Mouse (Mus musculus) G1E (cell line): ENCODE results near the gene Pdf. TPM values are rescaled to one million over a fixed set of nuclear protein-coding genes. Genes with fewer than 3 reads are reported as not detected.
A peak's percentile ranks its signal among the peaks of the same experiment; 100 is the strongest.
"Not testable (repeated sequence)": the region's sequence is repeated elsewhere in the genome, so short reads cannot be mapped to it uniquely, and the experiment has no call there.

Experiments
- ATAC-seq: 2 replicates; pipeline ENCODE4 v1.8.0; 2016; ENCODE audit warnings: mild to moderate bottlenecking; ENCODE audit not compliant: insufficient number of reproducible peaks, poor library complexity, low FRiP score, severe bottlenecking; ENCODE audit errors: extremely low read depth
- DNase-seq: peaks from one replicate; pipeline ENCODE4 v3.0.0; 2012; ENCODE audit warnings: low spot score
- H3K27me3 ChIP-seq: 2 replicates; pipeline ENCODE4 v1.6.1; 2012; ENCODE audit warnings: mild to moderate bottlenecking, low read length, inconsistent platforms; ENCODE audit not compliant: insufficient read depth
- H3K36me3 ChIP-seq: replicated peaks from 2 replicates; pipeline ENCODE3; 2012; ENCODE audit warnings: mild to moderate bottlenecking, inconsistent platforms
- H3K4me1 ChIP-seq: 2 replicates; pipeline ENCODE4 v1.6.1; 2012; ENCODE audit warnings: low read depth, low read length, inconsistent platforms, mixed read lengths; ENCODE audit not compliant: insufficient read depth
- H3K4me3 ChIP-seq: 2 replicates; pipeline ENCODE4 v1.5.1; 2012; ENCODE audit warnings: low read depth, mild to moderate bottlenecking, inconsistent platforms, low read length, moderate library complexity, mixed read lengths
- H3K9me3 ChIP-seq: replicated peaks from 2 replicates; pipeline ENCODE4 v1.6.1; 2012; ENCODE audit warnings: inconsistent platforms
- CTCF ChIP-seq: IDR thresholded peaks from 2 replicates; pipeline ENCODE4 v1.5.1; 2012; ENCODE audit warnings: low read depth, low read length, inconsistent platforms, mixed read lengths
- GATA1 ChIP-seq: IDR thresholded peaks from 2 replicates; pipeline ENCODE4 v1.6.1; 2012; ENCODE audit warnings: borderline replicate concordance, low read length, inconsistent platforms, mixed read lengths
- GATA2 ChIP-seq: IDR thresholded peaks from 2 replicates; pipeline ENCODE4 v1.6.1; 2012; ENCODE audit warnings: low read depth, low read length, inconsistent platforms, borderline replicate concordance
- POLR2AphosphoS5 ChIP-seq: IDR thresholded peaks from 2 replicates; pipeline ENCODE4 v1.6.1; 2012; ENCODE audit warnings: low read depth, low read length, inconsistent platforms; ENCODE audit not compliant: insufficient replicate concordance
- TAL1 ChIP-seq: conservative IDR thresholded peaks from 2 replicates; pipeline ENCODE4 v1.6.1; 2012; ENCODE audit warnings: low read depth, low read length, inconsistent platforms, mixed read lengths
- polyA plus RNA-seq: library from polyadenylated mRNA; stranded (reverse); fragments of >175 nt; gene quantifications from 2 replicates; pipeline ENCODE4 v1.2.3, GENCODE M21; 2012
- total RNA-seq, 2 experiments: library from RNA; stranded (forward) in 1 of 2; stranded (reverse) in 1 of 2; fragments of 200-1000 nt in 1 of 2; fragments of >200 nt in 1 of 2; fragmentation: Nextera tagmentation in 1 of 2; gene quantifications; 2 replicates each; pipeline ENCODE4 v1.2.3; 2014 to 2017

The Pdf gene
- total and polyA plus RNA-seq, 3 experiments = 11.7 to 24.0 (median 16.6) TPM

DNA sequence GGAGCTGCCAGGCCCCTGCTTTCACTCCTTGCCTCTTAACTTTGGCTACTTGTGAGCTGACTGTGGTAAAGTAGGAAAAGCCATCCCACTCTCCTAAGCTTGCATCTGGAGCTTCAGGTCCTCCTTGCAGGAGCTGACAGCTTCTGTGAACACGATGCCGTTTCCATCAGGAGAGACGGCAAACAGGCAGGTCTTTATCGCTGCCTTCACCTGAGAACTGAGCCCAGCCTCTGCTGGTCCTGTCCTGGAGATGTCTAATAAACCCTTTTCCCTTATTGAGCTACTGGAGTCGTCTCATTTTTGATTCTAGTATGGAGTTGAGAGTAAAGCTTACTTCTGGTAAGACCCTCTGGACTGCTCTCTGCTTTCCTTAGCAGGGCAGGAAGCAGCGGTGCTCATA is 2.9 kb downstream of the Pdf start:
- no peak for ATAC-seq
- Histone ChIP-seq H3K4me3 (no peak overlapping the region), H3K4me1 (peaks cover 52% of the 10 kb centered on the region), H3K36me3 (peaks cover 97% of the 10 kb centered on the region), H3K27me3 (no peaks in the 10 kb centered on the region), H3K9me3 (no peaks in the 10 kb centered on the region)
- no peak for TF ChIP-seq POLR2AphosphoS5
- no peak for TF ChIP-seq GATA1
- no peak for TF ChIP-seq TAL1
- TF ChIP-seq CTCF = no peak
- TF ChIP-seq GATA2 = no peak
- no peak for DNase-seq

- H3K4me1 ChIP-seq = peaks cover 12% of the 10 kb centered on the region; the same call in 1 of the 2 replicates
- ATAC-seq = no peak
These were observed 7.8 kb downstream of the Pdf start for GRCm38 (mm10) chr8:107040632-107041031.

GRCm38 (mm10) chr8:107036626-107037025 is 11.8 kb downstream of the Pdf start:
- peaks cover 24% of the 10 kb centered on the region for H3K4me1 ChIP-seq
- DNase-seq = no peak
- ATAC-seq = no peak
- no peak overlapping the region for H3K4me3 ChIP-seq
- no peak for TF ChIP-seq GATA1
- no peak for TF ChIP-seq TAL1
- TF ChIP-seq GATA2 = no peak
- no peak for TF ChIP-seq POLR2AphosphoS5
- TF ChIP-seq CTCF = no peak
- H3K27me3 ChIP-seq = no peaks in the 10 kb centered on the region
- H3K9me3 ChIP-seq = no peaks in the 10 kb centered on the region
- peaks cover 75% of the 10 kb centered on the region for H3K36me3 ChIP-seq

More at GRCm38 (mm10) chr8:107040632-107041031, 7.8 kb downstream of the Pdf start:
- no peaks in the 10 kb centered on the region for H3K9me3 ChIP-seq
- H3K36me3 ChIP-seq = peaks cover 90% of the 10 kb centered on the region
- TF ChIP-seq CTCF (no peak), GATA2 (no peak), TAL1 (no peak), GATA1 (no peak), POLR2AphosphoS5 (no peak)
- H3K27me3 ChIP-seq = no peaks in the 10 kb centered on the region
- H3K4me3 ChIP-seq = no peak overlapping the region
- no peak for DNase-seq

- no peak overlapping the region for H3K4me3 ChIP-seq
- ATAC-seq (no peak), DNase-seq (no peak)
- peaks cover 65% of the 10 kb centered on the region for H3K36me3 ChIP-seq
- H3K27me3 ChIP-seq = no peaks in the 10 kb centered on the region
- TF ChIP-seq POLR2AphosphoS5 = no peak
- TF ChIP-seq TAL1 = no peak
- TF ChIP-seq CTCF = no peak
- TF ChIP-seq GATA1 = no peak
- TF ChIP-seq GATA2 = no peak
- H3K9me3 ChIP-seq = no peaks in the 10 kb centered on the region
- H3K4me1 ChIP-seq = peaks cover 24% of the 10 kb centered on the region
These were observed 12.8 kb downstream of the Pdf start for GRCm38 (mm10) chr8:107035641-107036040.

- not testable (repeated sequence) for ATAC-seq, H3K9me3 ChIP-seq, H3K27me3 ChIP-seq, H3K4me3 ChIP-seq, DNase-seq
- Histone ChIP-seq H3K4me1 (peaks cover 38% of the 10 kb centered on the region), H3K36me3 (peaks cover 46% of the 10 kb centered on the region)
These were observed 14.8 kb downstream of the Pdf start for GRCm38 (mm10) chr8:107033609-107034008.

- TF ChIP-seq GATA2 = no peak
- no peak for TF ChIP-seq POLR2AphosphoS5
- TF ChIP-seq TAL1 = no peak
- TF ChIP-seq CTCF = no peak
- TF ChIP-seq GATA1 = no peak
- H3K4me1 ChIP-seq = peaks cover 40% of the 10 kb centered on the region
- H3K36me3 ChIP-seq = peaks cover 35% of the 10 kb centered on the region
- H3K9me3 ChIP-seq = no peaks in the 10 kb centered on the region
- ATAC-seq (no peak), DNase-seq (no peak)
- peak overlapping the region; percentile 95 for H3K4me3 ChIP-seq
- no peaks in the 10 kb centered on the region for H3K27me3 ChIP-seq
These were observed 16.8 kb downstream of the Pdf start for GRCm38 (mm10) chr8:107031577-107032090.
